Mouse (Mus musculus) olfactory bulb, adult 2 months (tissue): ENCODE data around the gene Anxa4. TPM values are rescaled to one million over a fixed set of nuclear protein-coding genes. Genes with fewer than 3 reads are reported as not detected.

Experiments used
- H3K27ac ChIP-seq: fragments of 200-500 bp; 2 replicates; pipeline ENCODE4 v1.5.1; 2012; ENCODE audit warnings: low read depth, low read length; ENCODE audit not compliant: insufficient read depth
- H3K4me1 ChIP-seq: fragments of 200-500 bp; 2 replicates; pipeline ENCODE4 v1.6.1; 2012; ENCODE audit warnings: low read length; ENCODE audit not compliant: control insufficient read depth, insufficient read depth
- H3K4me3 ChIP-seq: fragments of 200-500 bp; 2 replicates; pipeline ENCODE4 v1.5.1; 2012; ENCODE audit warnings: mild to moderate bottlenecking, low read depth, low read length, moderate library complexity; ENCODE audit not compliant: insufficient read depth
- CTCF ChIP-seq: fragments of 200-500 bp; IDR thresholded peaks from 2 replicates; pipeline ENCODE4 v1.5.1; 2012; ENCODE audit warnings: low read depth, mild to moderate bottlenecking, low read length, moderate library complexity; ENCODE audit not compliant: insufficient read depth
- POLR2A ChIP-seq: fragments of 200-500 bp; IDR thresholded peaks from 2 replicates; pipeline ENCODE4 v1.6.1; 2012; ENCODE audit warnings: mild to moderate bottlenecking, low read depth, low read length, moderate library complexity; ENCODE audit not compliant: insufficient read depth
- WGBS: fragments of 180-500 bp; shearing (Covaris S2); methylation state at CpG from one replicate; pipeline ENCODE4 v1.1.7; 2018; 5-methylcytosine and 5-hydroxymethylcytosine counted together
- polyA plus RNA-seq: library from polyadenylated mRNA; stranded (reverse); fragments of >200 nt; gene quantifications from 2 replicates; pipeline ENCODE4 v1.2.4, GENCODE M21; 2012; ENCODE audit warnings: low replicate concordance; ENCODE audit not compliant: missing spikeins, insufficient read depth, insufficient read length

The Anxa4 gene
- polyA plus RNA-seq, 1 experiment: not detected

DNA sequence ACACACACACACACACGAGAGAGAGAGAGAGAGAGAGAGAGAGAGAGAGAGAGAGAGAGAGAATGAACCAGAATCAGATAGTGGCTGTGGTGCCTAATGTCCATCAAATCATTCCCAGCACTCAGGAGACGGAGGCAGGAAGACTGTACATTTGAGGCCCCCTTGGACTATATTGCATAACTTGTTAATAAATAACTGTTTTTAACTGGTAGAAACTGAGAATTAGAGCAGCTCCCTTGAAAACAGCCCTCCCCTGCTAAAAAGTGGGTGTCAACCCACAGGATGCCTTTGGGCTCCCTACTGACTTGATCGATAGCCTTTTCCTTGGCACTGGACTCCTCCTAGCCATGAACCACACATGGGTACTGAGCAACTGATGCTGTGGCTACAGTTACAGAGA, 11.0 kb downstream of the Anxa4 start:
- WGBS: 72% methylated on average over 3 of the region's 3 CpGs
- Histone ChIP-seq H3K4me3 (no peak overlapping the region), H3K27ac (no peak overlapping the region), H3K4me1 (peaks cover 5% of the 10 kb centered on the region; the same call in 1 of the 2 replicates)
- TF ChIP-seq POLR2A (no peak), CTCF (no peak)

DNA sequence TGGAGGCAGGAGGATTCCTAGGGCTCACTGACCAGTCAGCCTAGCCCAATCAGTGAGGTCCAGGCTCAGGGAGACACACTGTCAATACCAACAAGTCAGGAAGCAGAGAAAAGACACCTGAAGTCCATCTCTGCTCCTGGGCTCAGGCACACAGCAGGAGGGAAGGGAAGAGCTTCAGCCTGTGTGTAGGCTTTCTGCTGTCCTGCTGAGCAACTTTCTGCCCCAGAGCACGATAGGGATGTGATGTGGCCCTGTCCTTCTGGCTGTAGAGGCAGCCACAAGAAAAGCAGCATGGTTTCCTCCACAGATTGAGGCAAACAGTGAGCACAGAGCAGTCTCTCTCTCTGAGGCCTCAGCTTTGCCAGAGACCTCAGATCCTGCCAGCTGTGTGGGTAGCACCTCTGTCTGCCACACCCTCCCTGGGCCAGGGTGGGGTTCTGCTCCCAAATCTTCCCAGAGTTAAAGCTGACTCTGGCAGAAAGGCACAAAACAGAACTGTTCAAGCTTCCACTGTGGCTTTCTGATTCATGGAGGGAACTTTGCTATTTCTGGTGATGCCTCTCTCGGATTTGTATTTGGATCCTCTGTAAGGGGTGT, 11.9 kb downstream of the Anxa4 start:
- TF ChIP-seq CTCF (no peak), POLR2A (no peak)
- Histone ChIP-seq H3K27ac (no peak overlapping the region), H3K4me1 (peaks cover 5% of the 10 kb centered on the region; the same call in 1 of the 2 replicates), H3K4me3 (no peak overlapping the region)
- WGBS: 42% methylated on average over 2 of the region's 2 CpGs

DNA sequence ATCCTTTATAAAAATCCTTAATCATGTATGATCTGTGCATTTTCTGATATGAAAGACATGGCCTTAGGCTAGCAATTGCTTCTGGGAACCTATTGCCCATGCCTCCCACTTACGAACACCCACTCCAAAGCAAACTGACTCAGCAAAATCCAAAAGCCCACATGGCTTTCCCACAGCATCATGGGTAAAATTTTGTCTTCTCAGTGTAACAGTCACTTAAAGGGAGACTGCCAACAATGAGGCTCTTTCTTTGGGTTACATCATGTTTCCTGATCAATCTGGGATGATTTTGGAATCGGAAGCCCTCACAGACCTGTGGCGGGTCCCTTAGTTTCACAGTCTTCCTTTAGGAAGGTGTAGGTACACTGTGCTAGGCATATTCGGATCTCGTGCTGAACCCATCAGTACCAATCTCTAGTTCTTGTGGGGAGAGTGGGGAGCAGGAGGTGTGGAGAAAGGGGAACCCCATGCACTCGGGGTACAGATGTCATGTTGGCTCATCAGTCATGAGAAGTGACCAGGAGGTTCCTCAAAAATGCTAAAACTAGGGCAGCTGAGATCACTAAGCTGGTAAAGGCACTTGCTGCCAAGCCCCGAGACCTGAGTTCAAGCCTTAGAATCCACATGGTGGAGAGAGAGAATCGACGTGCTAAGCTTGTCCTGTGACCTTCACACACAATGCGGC, 14.3 kb downstream of the Anxa4 start:
- 92% methylated on average over 10 of the region's 10 CpGs for WGBS
- TF ChIP-seq POLR2A (no peak), CTCF (no peak)
- H3K4me1 ChIP-seq: peaks cover 5% of the 10 kb centered on the region; the same call in 1 of the 2 replicates
- no peak overlapping the region for H3K27ac ChIP-seq
- H3K4me3 ChIP-seq: no peak overlapping the region

DNA sequence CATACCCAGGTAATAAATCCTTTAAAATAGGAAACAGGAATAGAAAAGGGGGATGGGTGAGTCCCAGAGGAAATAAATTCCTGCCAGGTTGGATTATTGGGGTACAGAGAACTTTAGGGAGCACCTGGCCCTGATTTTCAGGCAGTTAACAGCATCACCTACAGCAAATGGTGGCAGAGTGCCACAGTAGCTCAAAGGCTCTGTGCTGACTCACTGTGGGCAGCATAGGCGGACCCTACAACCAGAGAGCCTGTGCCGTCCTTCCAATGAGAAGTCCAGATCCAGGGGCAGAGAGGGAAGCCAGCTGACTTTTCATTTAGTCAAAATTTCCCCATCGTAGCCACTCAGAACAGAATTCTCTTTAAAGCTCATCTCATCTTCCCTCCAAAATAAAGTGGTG, 16.2 kb downstream of the Anxa4 start:
- TF ChIP-seq CTCF (no peak), POLR2A (no peak)
- WGBS: 89% methylated on average over 3 of the region's 3 CpGs
- no peak overlapping the region for H3K27ac ChIP-seq

DNA sequence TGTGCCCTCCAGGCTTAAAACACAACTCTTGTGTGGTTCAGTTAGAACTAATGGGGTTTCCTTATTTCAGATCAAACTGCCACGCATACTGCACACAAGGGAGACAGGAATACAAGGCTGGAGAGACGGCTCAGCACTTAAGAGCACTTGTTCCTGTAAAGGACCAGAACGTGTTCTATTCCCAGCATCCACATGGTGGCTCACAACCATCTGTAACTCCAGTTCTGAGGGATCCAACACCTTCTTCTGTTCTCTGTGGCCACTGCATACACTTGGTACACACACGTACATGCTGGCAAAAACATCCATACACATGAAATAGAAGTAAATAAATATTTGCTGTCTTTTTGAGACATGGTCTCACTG, 16.7 kb downstream of the Anxa4 start:
- 57% methylated on average over 4 of the region's 4 CpGs for WGBS
- no peak overlapping the region for H3K27ac ChIP-seq
- TF ChIP-seq CTCF: no peak
- no peak for TF ChIP-seq POLR2A
- H3K4me3 ChIP-seq: no peak overlapping the region
- peaks cover 5% of the 10 kb centered on the region; the same call in 1 of the 2 replicates for H3K4me1 ChIP-seq

More for the DNA sequence above, 16.2 kb downstream of the Anxa4 start:
- no peak overlapping the region for H3K4me3 ChIP-seq
- peaks cover 5% of the 10 kb centered on the region; the same call in 1 of the 2 replicates for H3K4me1 ChIP-seq

DNA sequence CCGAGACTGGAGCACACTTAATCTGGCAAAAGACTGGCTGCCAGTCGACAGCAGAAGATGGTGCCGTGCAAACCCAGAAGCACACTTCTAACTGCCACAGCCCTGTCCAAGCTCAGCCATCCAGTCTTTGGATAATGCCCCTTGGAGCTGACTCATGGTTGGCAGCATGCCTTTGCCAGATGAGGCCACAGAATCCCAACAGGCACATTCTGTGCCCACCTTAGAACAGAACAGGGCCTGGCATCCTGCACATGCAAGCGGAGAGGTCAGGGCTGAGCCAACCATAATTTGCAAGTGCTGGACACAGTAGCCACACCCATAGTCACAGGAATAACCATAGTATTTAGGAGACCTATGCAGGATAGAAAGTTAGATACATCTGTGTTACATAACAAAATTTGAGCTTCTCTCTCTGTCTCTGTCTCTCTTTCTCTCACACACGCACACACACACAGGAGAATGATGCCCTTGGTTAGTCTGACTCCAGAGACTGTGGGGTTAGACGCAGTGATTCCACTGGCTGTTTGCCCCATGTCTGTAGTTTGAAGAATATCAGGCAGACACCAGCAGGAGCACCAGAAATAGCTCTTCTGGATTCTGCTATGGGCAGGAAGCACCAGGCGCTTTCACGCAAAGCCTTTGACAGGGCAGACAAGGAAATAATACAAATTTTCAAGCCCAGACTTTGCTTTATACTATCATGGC, 17.2 kb downstream of the Anxa4 start:
- Histone ChIP-seq H3K4me3 (no peak overlapping the region), H3K27ac (no peak overlapping the region), H3K4me1 (no peaks in the 10 kb centered on the region)
- WGBS: 69% methylated on average over 8 of the region's 8 CpGs
- no peak for TF ChIP-seq CTCF

DNA sequence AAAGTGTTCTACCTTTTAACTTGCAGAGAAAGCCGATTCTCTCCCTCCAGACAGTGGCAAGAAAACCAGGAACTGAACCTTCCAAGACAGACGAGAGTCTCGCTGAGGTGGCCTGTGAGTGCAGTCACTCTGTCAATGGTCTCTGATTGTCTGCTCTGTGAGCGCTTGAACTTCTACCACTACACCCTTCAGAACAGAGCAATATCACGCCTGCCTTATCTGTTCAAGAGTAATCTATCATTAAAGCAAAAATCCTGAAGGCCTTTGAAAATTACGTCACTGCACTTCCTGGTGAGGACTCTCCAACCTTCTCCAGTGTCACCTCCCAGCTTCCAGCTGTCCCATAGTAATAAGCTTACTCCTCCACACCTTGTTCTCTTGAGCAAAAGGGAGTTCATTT, 18.4 kb downstream of the Anxa4 start:
- TF ChIP-seq POLR2A (no peak), CTCF (no peak)

DNA sequence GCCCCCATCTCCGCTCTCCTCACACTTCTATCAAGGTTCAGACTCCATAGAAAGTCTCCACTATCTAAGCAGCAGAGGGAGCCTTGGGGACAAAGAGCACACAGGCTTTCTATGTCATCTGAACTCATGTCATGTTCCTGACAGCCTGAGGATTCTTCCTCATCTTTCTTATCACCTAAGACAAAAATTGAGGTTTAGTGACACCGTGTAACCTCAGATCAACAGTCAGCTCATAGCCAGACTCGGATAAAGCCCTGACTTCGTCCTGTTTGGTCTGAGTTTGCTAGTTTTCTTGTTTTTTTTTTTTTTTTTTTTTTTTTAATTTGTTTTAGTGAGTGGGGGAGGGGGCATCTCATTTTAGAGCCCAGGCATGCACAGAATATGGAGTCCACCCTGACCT, 19.6 kb downstream of the Anxa4 start:
- Histone ChIP-seq H3K4me3 (no peak overlapping the region), H3K27ac (no peak overlapping the region), H3K4me1 (no peaks in the 10 kb centered on the region)
- TF ChIP-seq CTCF (no peak), POLR2A (no peak)
- WGBS: 95% methylated on average over 4 of the region's 4 CpGs

More for the DNA sequence above, 18.4 kb downstream of the Anxa4 start:
- Histone ChIP-seq H3K4me1 (no peaks in the 10 kb centered on the region), H3K27ac (no peak overlapping the region), H3K4me3 (no peak overlapping the region)
- 96% methylated on average over 6 of the region's 6 CpGs for WGBS

DNA sequence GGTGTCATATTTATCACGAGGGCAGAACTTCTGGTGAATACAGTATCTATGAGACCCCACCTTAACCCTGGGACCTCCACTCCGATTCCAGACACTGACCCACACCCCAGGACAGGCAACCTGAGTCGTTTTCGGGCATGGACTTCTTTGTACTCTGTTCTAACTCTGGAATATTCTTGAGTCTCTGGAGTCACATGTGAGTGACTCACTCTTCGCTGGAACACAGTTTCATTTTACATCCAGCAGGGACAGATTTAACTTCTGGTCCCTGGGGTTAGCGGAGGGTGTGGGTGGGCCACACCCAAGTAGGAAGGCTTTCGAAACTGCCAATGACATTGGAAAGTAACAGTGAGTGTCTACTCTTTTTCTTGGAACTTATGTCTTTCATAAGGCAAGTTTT, 20.8 kb downstream of the Anxa4 start:
- TF ChIP-seq POLR2A: no peak
- no peak overlapping the region for H3K27ac ChIP-seq
- H3K4me1 ChIP-seq: no peaks in the 10 kb centered on the region
- 62% methylated on average over 7 of the region's 7 CpGs for WGBS
- no peak overlapping the region for H3K4me3 ChIP-seq
